Mouse (Mus musculus) forebrain, embryonic 14.5 days (tissue): ENCODE data around the gene Slc35e3. TPM values are rescaled to one million over a fixed set of nuclear protein-coding genes. Genes with fewer than 3 reads are reported as not detected.
"Not testable (repeated sequence)": the region's sequence is repeated elsewhere in the genome, so short reads cannot be mapped to it uniquely, and the experiment has no call there.

Experiments used
- ATAC-seq: fragments of 200-750 bp; cut with Nextera tagmentation; 2 replicates; pipeline ENCODE4 v1.8.0; 2017; ENCODE audit warnings: mild to moderate bottlenecking, moderate library complexity
- DNase-seq: peaks from one replicate; pipeline ENCODE4 v3.0.0-alpha.2; 2015; ENCODE audit warnings: low spot score
- H3K27ac ChIP-seq: fragments of 300-500 bp; sonication (generic); 2 replicates; pipeline ENCODE4 v1.5.1; 2014; ENCODE audit warnings: low read depth, mild to moderate bottlenecking, control low read depth, low read length, moderate library complexity
- H3K27me3 ChIP-seq: fragments of 300-500 bp; sonication (generic); replicated peaks from 2 replicates; pipeline ENCODE4 v1.6.1; 2014; ENCODE audit warnings: low read length, control low read depth, mixed read lengths; ENCODE audit not compliant: control insufficient read depth, insufficient read depth
- H3K36me3 ChIP-seq: fragments of 300-500 bp; sonication (generic); 2 replicates; pipeline ENCODE4 v1.6.1; 2014; ENCODE audit warnings: low read length, control low read depth; ENCODE audit not compliant: control insufficient read depth, insufficient read depth
- H3K4me1 ChIP-seq: fragments of 300-500 bp; sonication (generic); 2 replicates; pipeline ENCODE4 v1.6.1; 2014; ENCODE audit warnings: antibody characterized with exemption, low read length, control low read depth; ENCODE audit not compliant: control insufficient read depth, insufficient read depth
- H3K4me2 ChIP-seq: fragments of 300-500 bp; sonication (generic); 2 replicates; pipeline ENCODE4 v1.6.1; 2014; ENCODE audit warnings: mild to moderate bottlenecking, control low read depth, low read length
- H3K4me3 ChIP-seq: fragments of 300-500 bp; sonication (generic); 2 replicates; pipeline ENCODE4 v1.5.1; 2014; ENCODE audit warnings: low read depth, low read length, control low read depth
- H3K9ac ChIP-seq: fragments of 300-500 bp; sonication (generic); 2 replicates; pipeline ENCODE4 v1.6.1; 2014; ENCODE audit warnings: mild to moderate bottlenecking, low read length, control low read depth, moderate library complexity
- H3K9me3 ChIP-seq: fragments of 300-500 bp; sonication (generic); replicated peaks from 2 replicates; pipeline ENCODE4 v1.6.1; 2016; ENCODE audit warnings: low read length, control low read depth, mixed read lengths; ENCODE audit not compliant: control insufficient read depth
- WGBS: fragments of 180-500 bp; shearing (Covaris S2); extraction: QIAGEN DNeasy Blood & Tissue Kit; methylation state at CpG from one replicate; pipeline ENCODE4 v1.1.7; 2014; 5-methylcytosine and 5-hydroxymethylcytosine counted together
- polyA plus RNA-seq: library from polyadenylated mRNA; unstranded; fragments of >200 nt; fragmentation: Nextera tagmentation; extraction: Ambion mirVana; gene quantifications from 2 replicates; pipeline ENCODE4 v1.2.1, GENCODE M21; 2014

Gene Slc35e3
- polyA plus RNA-seq, 1 experiment from 2014 or later = 17.7 TPM

- Histone ChIP-seq H3K9ac (no peak overlapping the region), H3K27me3 (no peaks in the 10 kb centered on the region), H3K9me3 (no peaks in the 10 kb centered on the region), H3K27ac (no peak overlapping the region), H3K4me1 (no peaks in the 10 kb centered on the region), H3K4me3 (no peak overlapping the region), H3K36me3 (no peaks in the 10 kb centered on the region), H3K4me2 (no peak overlapping the region)
- ATAC-seq (no peak), DNase-seq (no peak)
- WGBS = 13% methylated on average over 4 of the region's 4 CpGs
Measured at GRCm38 (mm10) chr10:117717583-117717982, 28.6 kb downstream of the Slc35e3 start.

GRCm38 (mm10) chr10:117716686-117717085 lies 29.5 kb downstream of the Slc35e3 start:
- ATAC-seq (no peak), DNase-seq (no peak)
- Histone ChIP-seq H3K4me2 (no peak overlapping the region), H3K36me3 (no peaks in the 10 kb centered on the region), H3K9ac (no peak overlapping the region), H3K9me3 (no peaks in the 10 kb centered on the region), H3K4me3 (no peak overlapping the region), H3K4me1 (no peaks in the 10 kb centered on the region), H3K27ac (no peak overlapping the region), H3K27me3 (no peaks in the 10 kb centered on the region)
- WGBS = 83% methylated on average over 3 of the region's 3 CpGs

- not testable (repeated sequence) for H3K36me3 ChIP-seq, H3K27ac ChIP-seq, H3K9ac ChIP-seq, H3K4me3 ChIP-seq, H3K4me1 ChIP-seq, H3K4me2 ChIP-seq, H3K9me3 ChIP-seq, ATAC-seq, DNase-seq, H3K27me3 ChIP-seq
- 91% methylated on average over 1 of the region's 1 CpGs for WGBS
Measured at GRCm38 (mm10) chr10:117715654-117716053, 30.5 kb downstream of the Slc35e3 start.

DNA sequence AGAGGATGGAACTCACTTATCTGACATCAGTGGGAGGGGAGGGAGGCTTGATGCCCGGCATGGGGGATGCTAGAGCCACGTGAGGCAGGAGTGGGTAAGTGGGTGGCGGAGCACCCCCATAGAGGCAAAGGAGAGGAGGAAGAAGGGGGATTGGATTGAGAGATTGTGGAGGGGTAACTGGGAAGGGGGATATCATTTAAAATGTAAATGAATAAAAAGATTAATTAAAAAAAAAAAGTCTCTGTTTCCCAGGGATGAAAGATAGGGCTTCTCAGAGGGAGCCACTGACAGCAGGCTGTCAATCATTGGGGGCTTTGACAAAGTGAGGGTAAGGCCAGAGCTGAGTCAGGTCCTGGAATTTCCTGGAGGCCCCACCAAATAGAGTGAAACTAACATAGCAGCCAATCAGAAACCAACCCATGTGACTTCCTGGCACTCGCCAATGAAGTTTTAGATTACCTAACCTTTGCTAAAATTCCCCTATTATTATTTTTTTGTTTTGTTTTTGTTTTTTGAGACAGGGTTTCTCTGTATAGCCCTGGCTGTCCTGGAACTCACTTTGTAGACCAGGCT lies 31.2 kb downstream of the Slc35e3 start:
- H3K36me3 ChIP-seq = no peaks in the 10 kb centered on the region
- WGBS = 74% methylated on average over 4 of the region's 4 CpGs

GRCm38 (mm10) chr10:117714048-117714545 lies 32.1 kb downstream of the Slc35e3 start:
- 88% methylated on average over 3 of the region's 3 CpGs for WGBS

More for the DNA sequence above, 31.2 kb downstream of the Slc35e3 start:
- H3K9ac ChIP-seq = no peak overlapping the region
- peaks cover 3% of the 10 kb centered on the region; the same call in 1 of the 2 replicates for H3K4me1 ChIP-seq
- H3K27me3 ChIP-seq = no peaks in the 10 kb centered on the region
- no peak for ATAC-seq
- H3K4me3 ChIP-seq = no peak overlapping the region
- H3K9me3 ChIP-seq = no peaks in the 10 kb centered on the region
- no peak overlapping the region for H3K27ac ChIP-seq
- H3K4me2 ChIP-seq = no peak overlapping the region
- no peak for DNase-seq

GRCm38 (mm10) chr10:117713466-117713865 lies 32.7 kb downstream of the Slc35e3 start:
- no peaks in the 10 kb centered on the region for H3K27me3 ChIP-seq
- DNase-seq (no peak), ATAC-seq (no peak)
- H3K4me1 ChIP-seq = peaks cover 11% of the 10 kb centered on the region
- 0 out of 2 replicates have a peak, but pooled peaks cover 6% of the 10 kb centered on the region for H3K36me3 ChIP-seq
- H3K9me3 ChIP-seq = no peaks in the 10 kb centered on the region
- no peak overlapping the region for H3K9ac ChIP-seq
- H3K27ac ChIP-seq = no peak overlapping the region
- H3K4me3 ChIP-seq = no peak overlapping the region
- 93% methylated on average over 8 of the region's 8 CpGs for WGBS
- no peak overlapping the region for H3K4me2 ChIP-seq

More at GRCm38 (mm10) chr10:117714048-117714545, 32.1 kb downstream of the Slc35e3 start:
- Histone ChIP-seq H3K27me3 (no peaks in the 10 kb centered on the region), H3K9ac (no peak overlapping the region), H3K9me3 (no peaks in the 10 kb centered on the region), H3K36me3 (0 out of 2 replicates have a peak, but pooled peaks cover under 1% of the 10 kb centered on the region), H3K27ac (no peak overlapping the region), H3K4me3 (no peak overlapping the region), H3K4me1 (peaks cover 6% of the 10 kb centered on the region), H3K4me2 (no peak overlapping the region)
- ATAC-seq (no peak), DNase-seq (no peak)

DNA sequence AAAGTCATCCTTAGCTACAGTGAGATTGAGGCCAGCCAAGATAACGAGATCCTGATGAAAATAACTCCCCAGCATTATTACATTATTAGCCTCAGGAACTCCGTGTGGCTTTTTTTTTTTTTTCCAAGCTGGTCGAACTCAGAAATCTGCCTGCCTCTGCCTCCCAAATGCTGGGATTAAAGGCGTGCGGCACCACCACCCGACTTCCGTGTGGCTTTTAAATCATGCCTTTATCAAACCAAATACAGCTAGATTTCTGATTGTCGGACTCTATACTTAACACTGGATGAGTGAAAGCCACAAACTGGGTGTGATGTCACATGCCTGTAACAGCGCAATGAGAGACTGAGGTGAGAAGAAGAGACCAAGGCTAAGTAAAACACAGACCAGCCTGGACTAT lies 33.3 kb downstream of the Slc35e3 start:
- 88% methylated on average over 9 of the region's 9 CpGs for WGBS
- no peak for DNase-seq
- no peak for ATAC-seq
- Histone ChIP-seq H3K4me3 (no peak overlapping the region), H3K9me3 (no peaks in the 10 kb centered on the region), H3K27me3 (no peaks in the 10 kb centered on the region), H3K4me1 (peaks cover 11% of the 10 kb centered on the region), H3K36me3 (0 out of 2 replicates have a peak, but pooled peaks cover 6% of the 10 kb centered on the region), H3K27ac (no peak overlapping the region), H3K9ac (no peak overlapping the region), H3K4me2 (no peak overlapping the region)

GRCm38 (mm10) chr10:117712191-117712754 lies 33.9 kb downstream of the Slc35e3 start:
- Histone ChIP-seq H3K4me3 (no peak overlapping the region), H3K27me3 (no peaks in the 10 kb centered on the region), H3K27ac (no peak overlapping the region), H3K9ac (no peak overlapping the region), H3K9me3 (no peaks in the 10 kb centered on the region), H3K4me2 (no peak overlapping the region), H3K4me1 (peaks cover 11% of the 10 kb centered on the region), H3K36me3 (peaks cover 11% of the 10 kb centered on the region)
- ATAC-seq = no peak
- no peak for DNase-seq
- 90% methylated on average over 9 of the region's 9 CpGs for WGBS

DNA sequence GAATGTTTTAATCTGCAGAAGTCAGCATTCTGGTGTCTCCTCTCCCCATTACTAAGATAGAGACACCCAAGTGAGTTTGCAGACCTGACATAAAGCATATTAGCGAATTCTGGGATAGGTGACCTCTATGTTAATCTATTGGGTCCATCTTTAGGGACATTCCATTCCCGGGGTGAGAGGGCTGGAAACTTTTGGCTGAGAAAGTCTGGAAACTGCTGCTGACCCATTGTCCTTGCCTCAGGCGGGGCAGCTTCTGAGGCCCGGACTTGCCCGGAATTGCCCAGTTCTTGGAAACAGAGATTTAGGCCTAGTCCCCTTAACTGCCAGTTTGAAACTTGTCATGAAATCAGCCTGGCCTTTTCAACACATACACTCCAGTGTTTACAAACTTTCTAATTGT lies 34.8 kb downstream of the Slc35e3 start:
- Histone ChIP-seq H3K4me2 (peak overlapping the region; percentile 61), H3K27me3 (no peaks in the 10 kb centered on the region), H3K9ac (peak overlapping the region; percentile 100), H3K9me3 (no peaks in the 10 kb centered on the region), H3K4me1 (peaks cover 11% of the 10 kb centered on the region), H3K27ac (no peak overlapping the region), H3K36me3 (peaks cover 20% of the 10 kb centered on the region), H3K4me3 (peak overlapping the region; percentile 87)
- DNase-seq = no peak
- ATAC-seq = no peak
- 75% methylated on average over 5 of the region's 5 CpGs for WGBS
